ENCODE assay signal across 19 mouse cellular contexts in the genomic region with DNA sequence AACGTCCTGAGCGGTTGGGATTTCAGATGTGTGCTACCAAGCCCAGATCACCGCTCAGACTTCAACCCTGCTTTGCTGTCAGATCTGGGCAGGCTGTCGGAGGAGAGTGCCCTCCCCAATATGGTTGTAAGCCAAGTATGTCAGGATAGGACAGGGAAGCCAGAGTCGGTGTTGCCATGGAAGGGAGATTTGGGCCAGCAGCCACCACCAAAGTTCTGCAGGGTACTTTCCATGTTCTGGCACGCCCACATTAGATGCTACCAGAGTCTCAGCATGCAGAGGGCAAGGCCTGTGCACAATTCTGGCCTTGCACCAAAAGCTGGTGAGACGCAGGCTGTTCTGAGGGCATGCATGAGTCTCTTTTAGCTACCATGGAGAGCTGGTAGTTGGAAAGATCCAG. TPM values are rescaled to one million over a fixed set of nuclear protein-coding genes. Genes with fewer than 3 reads are reported as not detected.
A peak's percentile ranks its signal among the peaks of the same experiment; 100 is the strongest.
DNase-seq lines count a peak whose midpoint lies in the region; ATAC-seq lines count a peak whose summit lies in the region.
"Had no signal": no experiment of that assay in that cellular context is flagged by ENCODE, and none has a peak within 500 bp of the region (broad histone marks: within the 10 kb centered on the region; RNA-seq: fewer than 3 reads in every experiment).

No protein-coding gene starts in this region.

- no peak for ATAC-seq in heart, embryonic 11.5 days (replicated peaks; ENCODE audit: insufficient number of reproducible peaks, low FRiP score, low TSS enrichment)
- ATAC-seq in liver, embryonic 13.5 days (ENCODE audit: low read depth): no peak
- no peak for ATAC-seq in liver, embryonic 11.5 days (replicated peaks; ENCODE audit: low FRiP score)
- ATAC-seq in erythroblast, adult 5-6 weeks (replicated peaks; ENCODE audit: low FRiP score, poor library complexity, severe bottlenecking): no peak

- peaks cover 20% of the 10 kb centered on the region for H3K4me1 ChIP-seq in heart, embryonic 11.5 days (ENCODE audit: control insufficient read depth, insufficient read depth, low read length)
- H3K4me1 ChIP-seq in liver, embryonic 13.5 days (replicated peaks): peaks cover 96% of the 10 kb centered on the region
- peaks cover 38% of the 10 kb centered on the region for H3K4me1 ChIP-seq in liver, embryonic 11.5 days (replicated peaks; ENCODE audit: control insufficient read depth, insufficient read depth, low read length)

- H3K4me3 ChIP-seq in heart, embryonic 11.5 days (ENCODE audit: low read depth, low read length): no peak overlapping the region
- H3K4me3 ChIP-seq in liver, embryonic 13.5 days (replicated peaks): no peak overlapping the region
- H3K4me3 ChIP-seq in liver, embryonic 11.5 days (ENCODE audit: low read depth, low read length): no peak overlapping the region
- H3K4me3 ChIP-seq: embryonic facial prominence, embryonic 10.5 days; hindbrain, embryonic 10.5 days had no signal

- no peaks in the 10 kb centered on the region for H3K36me3 ChIP-seq in heart, embryonic 11.5 days (ENCODE audit: control insufficient read depth, insufficient read depth, low read length)
- no peaks in the 10 kb centered on the region for H3K36me3 ChIP-seq in liver, embryonic 13.5 days
- H3K36me3 ChIP-seq in liver, embryonic 11.5 days (ENCODE audit: control insufficient read depth, insufficient read depth, low read length): no peaks in the 10 kb centered on the region
- H3K36me3 ChIP-seq: embryonic facial prominence, embryonic 10.5 days; hindbrain, embryonic 10.5 days had no signal

- H3K27ac ChIP-seq in heart, embryonic 11.5 days (ENCODE audit: low read depth, low read length): no peak overlapping the region
- peak overlapping the region; percentile 19; the same call in 1 of the 2 replicates for H3K27ac ChIP-seq in liver, embryonic 13.5 days
- no peak overlapping the region for H3K27ac ChIP-seq in liver, embryonic 11.5 days (ENCODE audit: low read depth, low read length)
- H3K27ac ChIP-seq: embryonic facial prominence, embryonic 10.5 days; hindbrain, embryonic 10.5 days had no signal

- DNase-seq in heart, adult 11 months: peak; percentile 93
- DNase-seq in liver, embryonic 13.5 days: no peak
- DNase-seq in liver, embryonic 11.5 days (ENCODE audit: low spot score): no peak
- DNase-seq in cerebellum, postnatal 10 days: peak; percentile 81 to 88
- DNase-seq in layer of hippocampus, postnatal 36 days: peak; percentile 43 to 48
- DNase-seq in retina, postnatal 1 day: no peak
- DNase-seq: adrenal gland, adult 8-10 months; kidney, adult 18-20 months; lung, embryonic 14.5 days; thymus, postnatal 4 days had no signal

- 92% methylated on average over 7 of the region's 7 CpGs for WGBS in heart, embryonic 11.5 days (ENCODE audit: insufficient replicate concordance)
- 86% methylated on average over 7 of the region's 7 CpGs for WGBS in liver, embryonic 13.5 days (ENCODE audit: insufficient replicate concordance)
- WGBS in liver, embryonic 11.5 days: 91% methylated on average over 7 of the region's 7 CpGs

- peaks cover 2% of the 10 kb centered on the region; the same call in 1 of the 2 replicates for H3K27me3 ChIP-seq in heart, embryonic 11.5 days (ENCODE audit: control insufficient read depth, insufficient read depth, low read length)
- H3K27me3 ChIP-seq in liver, embryonic 13.5 days: no peaks in the 10 kb centered on the region
- H3K27me3 ChIP-seq in liver, embryonic 11.5 days (replicated peaks; ENCODE audit: control insufficient read depth, insufficient read depth, low read length): no peaks in the 10 kb centered on the region

- H3K4me2 ChIP-seq in heart, embryonic 11.5 days: no peak overlapping the region
- H3K4me2 ChIP-seq in liver, embryonic 13.5 days: no peak overlapping the region
- H3K4me2 ChIP-seq in liver, embryonic 11.5 days: no peak overlapping the region
- H3K4me2 ChIP-seq: lung, embryonic 14.5 days had no signal

- H3K9ac ChIP-seq in heart, embryonic 11.5 days (ENCODE audit: low read depth, low read length): no peak overlapping the region
- H3K9ac ChIP-seq in liver, embryonic 13.5 days: no peak overlapping the region
- H3K9ac ChIP-seq in liver, embryonic 11.5 days (ENCODE audit: low read depth, low read length): no peak overlapping the region
- H3K9ac ChIP-seq: lung, embryonic 14.5 days had no signal

- no peaks in the 10 kb centered on the region for H3K9me3 ChIP-seq in heart, embryonic 11.5 days (replicated peaks; ENCODE audit: control insufficient read depth, low read length)
- H3K9me3 ChIP-seq in liver, embryonic 13.5 days (replicated peaks): no peaks in the 10 kb centered on the region
- no peaks in the 10 kb centered on the region for H3K9me3 ChIP-seq in liver, embryonic 11.5 days (ENCODE audit: control insufficient read depth, low read length)
- H3K9me3 ChIP-seq: embryonic facial prominence, embryonic 10.5 days; hindbrain, embryonic 10.5 days had no signal

RNA-seq across cellular contexts. Expression of gene Abcg1, which starts 28.7 kb away (rescaled TPM):
- polyA plus RNA-seq in heart, embryonic 11.5 days (2014; fragmentation: Nextera tagmentation; extraction: Ambion mirVana): 4.6 and 6.4 TPM in 2 replicates
- 6.1 and 6.2 TPM in 2 replicates for polyA plus RNA-seq in liver, embryonic 13.5 days (2015; fragmentation: Nextera tagmentation; extraction: Ambion mirVana)
- 6.5 and 6.7 TPM in 2 replicates for polyA plus RNA-seq in liver, embryonic 11.5 days (2014; fragmentation: Nextera tagmentation; extraction: Ambion mirVana)
- 10 to 100 TPM; 69.6 to 73.1 TPM for total RNA-seq in layer of hippocampus, postnatal 36 days (2021)
- 2.9 and 3.1 TPM in 2 replicates for total RNA-seq in erythroblast, adult 5-6 weeks (2015; ENCODE audit: low replicate concordance)
- 3.3 and 5.5 TPM in 2 replicates for total RNA-seq in erythroblast, adult 5-6 weeks (2017; ENCODE audit: low replicate concordance)

RNA-seq across cellular contexts. Expression of gene Tff3, which starts 43.2 kb away (rescaled TPM):
- polyA plus RNA-seq in heart, embryonic 11.5 days (2014; fragmentation: Nextera tagmentation; extraction: Ambion mirVana): not detected in 2 replicates
- polyA plus RNA-seq in liver, embryonic 13.5 days (2015; fragmentation: Nextera tagmentation; extraction: Ambion mirVana): 4.7 and 6.0 TPM in 2 replicates
- 2.1 and 2.5 TPM in 2 replicates for polyA plus RNA-seq in liver, embryonic 11.5 days (2014; fragmentation: Nextera tagmentation; extraction: Ambion mirVana)
- not detected for total RNA-seq in layer of hippocampus, postnatal 36 days (2021)
- total RNA-seq in erythroblast, adult 5-6 weeks (2015; ENCODE audit: low replicate concordance): not detected in 2 replicates
- total RNA-seq in erythroblast, adult 5-6 weeks (2017; ENCODE audit: low replicate concordance): not detected in 2 replicates
- total RNA-seq: adrenal gland, adult 8-10 months; megakaryocyte, adult 5-6 weeks; monocyte, adult 5-6 weeks had no signal
- polyA plus RNA-seq: embryonic facial prominence, embryonic 10.5 days; hindbrain, embryonic 10.5 days; limb, embryonic 11.5 days; lung, embryonic 14.5 days; neural tube, embryonic 14.5 days; spleen, adult 2 months had no signal

RNA-seq across cellular contexts. Expression of gene Tff2, which starts 57.9 kb away (rescaled TPM):
- not detected in 2 replicates for polyA plus RNA-seq in heart, embryonic 11.5 days (2014; fragmentation: Nextera tagmentation; extraction: Ambion mirVana)
- polyA plus RNA-seq in liver, embryonic 13.5 days (2015; fragmentation: Nextera tagmentation; extraction: Ambion mirVana): not detected in 2 replicates
- not detected in 2 replicates for polyA plus RNA-seq in liver, embryonic 11.5 days (2014; fragmentation: Nextera tagmentation; extraction: Ambion mirVana)
- not detected for total RNA-seq in layer of hippocampus, postnatal 36 days (2021)
- not detected in 2 replicates for total RNA-seq in erythroblast, adult 5-6 weeks (2015; ENCODE audit: low replicate concordance)
- not detected in 2 replicates for total RNA-seq in erythroblast, adult 5-6 weeks (2017; ENCODE audit: low replicate concordance)
- total RNA-seq: adrenal gland, adult 8-10 months; megakaryocyte, adult 5-6 weeks; monocyte, adult 5-6 weeks had no signal
- polyA plus RNA-seq: embryonic facial prominence, embryonic 10.5 days; hindbrain, embryonic 10.5 days; limb, embryonic 11.5 days; lung, embryonic 14.5 days; neural tube, embryonic 14.5 days had no signal

Comparison
In these comparisons a context has a peak if more than half of its experiments do, and no peak if none do; other contexts are left out.
1. DNase-seq: peak in heart, adult 11 months (single experiment), cerebellum, postnatal 10 days (2 of 2) and layer of hippocampus, postnatal 36 days (2 of 2); none in liver, embryonic 13.5 days (single experiment), liver, embryonic 11.5 days (single experiment) and retina, postnatal 1 day (single experiment).